Mouse (Mus musculus) kidney, adult 2 months (tissue): ENCODE results near the gene Piga.

Source experiments
- CTCF ChIP-seq: fragments of 200-500 bp; conservative IDR thresholded peaks from 2 replicates; pipeline ENCODE4 v1.5.1; 2011; ENCODE audit warnings: low read depth, mild to moderate bottlenecking, control low read depth, low read length, moderate library complexity, mixed read lengths; ENCODE audit not compliant: insufficient read depth, insufficient read length
- POLR2A ChIP-seq: fragments of 200-500 bp; IDR thresholded peaks from one replicate; pipeline ENCODE4 v1.6.1; 2011; ENCODE audit warnings: low read depth, low read length, control low read depth

DNA sequence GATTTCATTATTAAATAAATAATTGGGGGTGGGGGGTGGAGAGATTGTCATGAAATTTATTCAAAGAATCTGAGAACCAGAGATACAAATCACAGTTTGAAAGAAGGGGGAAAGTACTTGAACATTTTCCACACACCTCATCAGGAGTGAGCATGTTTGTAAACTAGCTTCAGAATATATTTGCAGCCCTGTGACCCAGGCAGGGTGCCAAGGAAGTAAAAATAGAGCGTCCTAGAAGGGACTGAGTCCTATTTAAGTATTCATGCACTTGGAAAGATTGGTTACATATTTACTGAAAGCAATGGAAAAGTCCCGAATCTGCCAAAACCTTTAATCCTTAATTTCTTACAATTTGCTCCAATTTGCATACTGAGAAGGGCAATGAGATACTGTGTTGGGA lies 20.6 kb downstream of the Piga start:
- TF ChIP-seq POLR2A (no peak), CTCF (no peak)
